Mouse (Mus musculus): Measurements from ENCODE around the gene Morc2b.
"Not testable (repeated sequence)": the region's sequence is repeated elsewhere in the genome, so short reads cannot be mapped to it uniquely, and the experiment has no call there.

Morc2b gene

GRCm38 (mm10) chr17:33139261-33139820, at the start of gene Morc2b:
TSS of gene Morc2b (minus strand) at chr17:33139683.
- in situ Hi-C loops (cut with MboI, MseI): no loop called here

- in situ Hi-C loops (cut with MboI, MseI): not testable (repeated sequence)
These were observed 28.7 kb upstream of the Morc2b start, which contains the start of gene Olfr55 for GRCm38 (mm10) chr17:33168147-33168546. TSS of gene Olfr55 (plus strand) at chr17:33168447.

GRCm38 (mm10) chr17:33126257-33126656, 13.2 kb downstream of the Morc2b start:
- in situ Hi-C loops (cut with MboI, MseI): no loop called here

- in situ Hi-C loops (cut with MboI, MseI): no loop called here
These were observed 14.9 kb downstream of the Morc2b start for GRCm38 (mm10) chr17:33124546-33124945.

GRCm38 (mm10) chr17:33097396-33097795, 42.1 kb downstream of the Morc2b start:
- in situ Hi-C loops (cut with MboI, MseI): no loop called here

- in situ Hi-C loops (cut with MboI, MseI): no loop called here
These were observed 46.9 kb downstream of the Morc2b start for GRCm38 (mm10) chr17:33092391-33093193.

GRCm38 (mm10) chr17:33091630-33092029, 47.9 kb downstream of the Morc2b start:
- in situ Hi-C loops (cut with MboI, MseI): no loop called here

GRCm38 (mm10) chr17:33089220-33089949, 50.1 kb downstream of the Morc2b start, which contains the start of gene Zfp563:
TSS of gene Zfp563 (plus strand) at chr17:33089310.
- in situ Hi-C loops (cut with MboI, MseI): no loop called here

GRCm38 (mm10) chr17:33067958-33068357, 71.5 kb downstream of the Morc2b start, which contains the start of gene 4921501E09Rik:
TSS of gene 4921501E09Rik (minus strand) at chr17:33068058.
- in situ Hi-C loops (cut with MboI, MseI): no loop called here

All from T-helper 2 cell (primary cell).